Mouse (Mus musculus) stomach, postnatal 0 days (tissue): Measurements from ENCODE around the gene D030056L22Rik.

Experiments used
- CTCF ChIP-seq: IDR thresholded peaks from 2 replicates; pipeline ENCODE4 v1.5.1; 2016; ENCODE audit warnings: antibody characterized with exemption, low read depth, mild to moderate bottlenecking, moderate library complexity
- EP300 ChIP-seq: optimal IDR thresholded peaks from 2 replicates; pipeline ENCODE3; 2016; ENCODE audit warnings: antibody characterized with exemption

DNA sequence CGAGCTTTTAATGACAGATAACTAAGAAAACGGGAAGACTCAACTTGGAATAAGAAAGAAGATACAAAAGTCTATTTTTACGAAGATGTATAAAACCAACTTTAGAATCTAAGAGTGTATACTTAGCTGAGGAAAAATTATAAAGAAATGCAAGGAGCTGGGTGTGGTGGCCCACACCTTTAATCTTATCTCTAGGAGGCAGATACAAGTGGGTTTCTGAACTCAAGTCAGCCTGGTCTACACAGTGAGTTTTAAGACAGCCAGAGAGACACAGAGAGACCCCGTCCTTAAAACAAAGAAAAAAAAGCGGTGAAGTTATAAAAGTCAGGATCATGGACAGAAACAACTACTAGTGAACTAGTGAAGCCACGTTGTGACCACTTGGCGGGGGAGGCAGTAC is 26.2 kb downstream of the D030056L22Rik start:
- no peak for TF ChIP-seq CTCF
- TF ChIP-seq EP300 = no peak
